Mouse (Mus musculus) brain, embryonic 18.5 days (tissue): ENCODE measurements around the gene Gm9958.

Source experiments
- DNase-seq: peaks from one replicate; pipeline ENCODE4 v3.0.0-alpha.2; 2012; ENCODE audit warnings: low read depth, low spot score

Gm9958 gene

DNA sequence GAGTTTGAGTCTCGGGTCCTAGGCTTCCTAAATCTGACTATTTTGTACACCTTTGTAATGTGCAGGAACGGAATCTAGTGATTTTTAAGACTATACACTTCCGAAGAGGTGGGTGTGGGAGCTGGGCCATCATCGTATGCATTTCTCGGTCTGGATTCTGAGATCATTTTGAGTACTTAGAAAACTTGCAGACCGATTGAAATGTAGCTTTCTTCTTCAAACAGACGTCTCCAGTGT lies at the start of gene Gm9958:
Gene Gm9958, plus strand, starts transcription at position 138 of the 237 bp plus-strand sequence.
- DNase-seq = no peak

DNA sequence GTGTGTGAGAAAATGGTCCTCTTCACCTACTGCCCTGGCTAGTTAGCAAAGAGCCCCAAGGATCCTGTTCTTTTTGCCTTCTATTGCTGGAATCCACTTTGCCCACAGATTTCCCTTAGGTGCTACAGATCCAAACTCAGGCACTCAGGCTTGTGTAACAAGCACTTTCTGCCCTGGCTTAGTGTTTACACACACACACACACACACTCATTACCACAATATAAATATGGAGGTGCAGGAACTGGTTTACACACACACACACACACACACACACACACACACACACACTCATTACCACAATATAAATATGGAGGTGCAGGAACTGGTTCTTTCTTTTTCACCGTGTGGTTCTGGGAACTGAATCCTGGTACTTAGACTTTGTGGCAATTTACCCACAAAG lies 35.9 kb upstream of the Gm9958 start:
- DNase-seq = no peak

DNA sequence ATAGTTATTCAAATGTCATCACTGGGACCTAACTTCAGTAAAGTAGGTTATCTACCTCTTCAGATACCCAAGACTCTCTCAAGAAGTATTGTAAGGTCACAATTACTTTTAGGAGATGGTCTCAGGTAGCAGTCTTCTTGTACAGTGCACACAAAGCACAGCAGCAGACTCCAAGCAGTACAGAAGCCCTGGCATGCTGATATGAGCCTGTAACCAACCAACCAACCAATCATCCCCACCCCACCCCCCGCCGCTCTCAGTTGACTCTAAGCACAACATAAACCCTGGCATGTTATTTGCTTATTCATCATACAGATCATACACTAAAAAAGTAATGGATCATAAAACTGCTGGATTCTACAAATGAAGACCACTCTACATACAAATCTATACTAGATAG lies 34.5 kb upstream of the Gm9958 start:
- no peak for DNase-seq

GRCm38 (mm10) chr5:90338177-90339091 lies 28.6 kb upstream of the Gm9958 start:
- no peak for DNase-seq

DNA sequence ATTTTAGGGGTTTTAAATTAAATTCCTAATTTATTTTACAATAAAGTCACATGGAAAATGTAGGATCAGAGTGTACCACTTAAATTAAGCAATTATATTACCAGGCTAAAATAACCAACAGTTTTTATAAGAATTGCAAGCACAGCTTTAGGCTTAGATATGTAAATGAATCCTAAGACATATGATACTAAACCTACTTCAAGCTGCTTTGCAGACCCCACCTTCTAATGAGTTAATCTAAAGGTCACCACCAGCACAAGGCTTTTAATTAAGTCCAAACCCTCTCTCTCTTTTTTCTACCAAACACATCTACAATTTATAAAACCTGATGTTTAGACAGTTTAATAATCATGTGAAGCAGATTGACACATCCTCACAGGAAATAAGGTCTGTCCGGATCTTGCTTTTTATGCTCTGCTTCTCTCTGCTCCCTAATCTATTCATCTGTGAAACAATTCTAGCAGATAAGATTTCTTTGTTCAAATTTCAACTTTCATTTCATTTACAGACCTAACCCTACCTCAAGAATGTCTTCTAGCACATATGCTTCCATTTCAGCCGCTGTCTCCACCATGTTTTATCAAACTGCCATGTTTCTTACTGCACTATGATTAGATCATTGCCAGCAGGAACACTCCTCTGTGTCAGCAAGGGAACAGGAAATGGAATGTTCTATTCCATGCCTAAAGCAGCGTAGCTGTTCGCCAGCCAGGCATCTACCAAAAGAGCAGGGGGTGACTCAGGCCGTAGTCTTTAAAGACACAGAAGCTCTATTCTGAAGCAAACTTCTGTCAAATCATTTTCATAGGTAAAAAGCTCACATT lies 27.7 kb upstream of the Gm9958 start:
- DNase-seq = peak; percentile 72

DNA sequence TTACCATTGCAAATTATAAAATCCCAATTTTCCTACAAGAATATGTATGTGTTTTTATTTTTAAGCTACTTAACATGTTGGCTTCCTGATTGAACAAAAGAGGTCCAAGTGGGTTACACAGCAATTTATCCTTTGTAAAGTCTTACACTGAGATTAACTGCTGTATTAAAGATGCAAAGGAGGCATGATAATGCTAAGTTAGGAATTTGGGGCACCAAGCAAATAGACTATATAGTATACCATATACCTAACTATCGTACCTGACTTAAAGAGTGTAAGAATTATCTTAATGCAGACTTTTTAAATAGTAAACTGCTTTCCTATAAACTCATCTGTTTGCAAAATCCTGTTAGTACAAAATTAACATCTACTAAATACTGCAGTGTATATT lies 27.1 kb upstream of the Gm9958 start:
- DNase-seq = no peak

GRCm38 (mm10) chr5:90340847-90341246 lies 26.2 kb upstream of the Gm9958 start:
- no peak for DNase-seq

DNA sequence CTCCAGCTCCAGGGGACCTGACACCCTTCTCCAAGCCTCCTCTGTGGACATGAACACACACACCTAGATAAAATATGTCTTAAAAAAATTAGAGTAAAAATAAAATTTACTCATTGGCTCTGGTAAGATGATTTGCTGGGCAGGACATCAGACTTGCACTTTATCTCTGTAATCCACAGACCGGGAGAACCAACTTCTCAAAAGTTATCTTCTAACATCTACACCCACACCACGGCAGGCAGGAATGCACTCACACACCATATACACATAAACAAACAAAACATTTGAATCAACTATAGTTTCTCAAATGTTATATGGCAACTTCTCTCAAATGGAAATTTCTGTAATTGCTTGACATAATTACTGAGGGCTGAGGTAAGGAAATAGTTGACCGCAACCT lies 20.1 kb upstream of the Gm9958 start:
- DNase-seq = no peak

DNA sequence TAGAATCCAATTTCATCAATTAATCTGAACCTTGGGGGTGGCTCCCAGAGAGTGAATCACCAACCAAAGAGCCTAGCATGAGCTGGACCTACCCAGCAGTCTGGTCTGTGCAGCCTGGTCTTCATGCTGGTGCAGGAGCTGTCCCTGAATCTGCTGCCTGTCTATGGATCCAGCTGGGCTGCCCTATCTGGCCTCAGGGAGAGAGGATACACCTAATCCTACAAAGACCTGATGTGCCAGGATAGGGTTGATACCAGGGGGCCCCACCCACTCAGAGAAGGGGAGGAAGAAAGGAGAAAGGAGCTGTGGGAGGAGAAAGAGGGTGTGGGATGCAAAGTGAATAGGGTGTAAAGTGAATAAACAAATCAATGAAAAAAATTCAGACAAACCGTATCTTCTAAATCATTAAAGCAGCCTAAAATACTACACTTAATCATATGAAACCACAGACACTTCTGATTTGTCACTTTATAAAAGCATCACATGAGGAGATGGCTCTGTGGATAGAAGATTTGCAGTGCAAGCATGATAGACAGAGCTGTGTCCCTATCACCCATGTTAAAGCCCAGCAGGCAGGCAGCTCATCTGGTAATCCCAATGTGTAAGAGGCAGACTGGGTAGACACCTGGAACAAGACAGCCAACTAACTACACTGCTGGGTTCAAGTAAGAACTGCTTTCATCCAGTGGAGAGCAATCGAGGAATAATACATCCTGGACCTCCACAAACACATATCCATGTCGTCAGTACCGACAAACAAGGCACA lies 13.3 kb upstream of the Gm9958 start:
- no peak for DNase-seq

- no peak for DNase-seq
Measured at GRCm38 (mm10) chr5:90355824-90356223, 11.2 kb upstream of the Gm9958 start.

DNA sequence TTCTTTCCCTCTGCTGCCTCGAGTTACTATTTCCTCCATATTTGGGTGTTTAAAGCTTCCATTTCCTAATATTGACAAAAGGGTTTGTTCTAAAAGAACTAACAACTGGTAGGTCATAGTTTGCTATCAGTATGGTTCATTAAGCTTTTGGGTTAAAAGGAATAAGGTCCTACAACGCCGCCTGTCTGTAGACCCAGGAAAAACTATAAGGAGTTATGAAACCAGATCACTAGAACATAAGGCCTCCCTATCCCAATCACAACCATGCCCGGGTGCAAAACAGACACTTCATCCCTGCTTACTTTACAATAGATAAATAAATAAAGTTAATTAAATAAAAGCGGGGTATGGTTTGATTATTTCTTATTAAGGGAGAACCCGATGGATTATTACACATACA lies 2.5 kb upstream of the Gm9958 start:
- no peak for DNase-seq

DNA sequence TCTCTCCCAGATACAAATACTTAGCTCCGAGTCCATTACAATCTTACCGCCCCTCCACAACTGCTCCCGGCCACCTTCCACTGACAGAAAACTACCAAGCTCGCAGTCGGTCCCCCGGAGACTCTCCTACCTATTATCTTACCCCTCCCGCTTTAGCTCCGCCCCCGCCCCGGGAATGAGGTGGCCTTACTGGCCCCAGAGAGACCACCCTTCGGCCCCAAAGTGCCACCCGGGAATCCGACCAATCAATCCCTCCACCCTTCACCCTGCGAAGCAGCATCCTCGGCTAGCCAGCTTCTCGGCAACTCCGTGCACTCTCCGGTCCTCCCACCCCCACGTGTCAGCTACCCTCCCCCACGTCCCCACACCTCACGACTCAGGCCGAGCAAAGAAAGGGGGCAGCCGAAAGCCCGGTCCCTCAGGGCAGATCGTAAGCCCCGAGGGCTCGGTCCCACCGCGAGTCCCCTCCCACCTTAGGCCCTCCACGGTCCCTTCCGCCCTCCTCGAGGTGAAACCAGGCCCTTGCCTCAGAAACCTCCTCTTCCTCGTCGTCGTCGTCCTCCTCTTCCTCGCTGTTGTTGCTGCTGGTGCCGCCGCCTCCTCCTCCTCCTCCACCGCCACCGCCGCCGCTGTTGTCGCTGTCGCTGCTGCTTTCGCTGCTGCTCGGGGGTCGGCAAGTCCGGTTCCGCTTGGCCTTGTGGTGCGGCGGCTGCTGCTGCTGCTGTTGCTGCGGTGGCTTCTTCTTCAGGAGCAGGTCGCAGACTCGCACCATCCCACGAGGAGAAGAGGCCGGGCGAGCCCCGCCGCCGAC lies 1.7 kb upstream of the Gm9958 start:
- DNase-seq = no peak

GRCm38 (mm10) chr5:90366121-90367066 lies 610 bp upstream of the Gm9958 start, which contains the start of gene Ankrd17:
Gene Ankrd17, minus strand, starts transcription at chr5:90366577.
- peak; percentile 88 for DNase-seq

GRCm38 (mm10) chr5:90370401-90370800 lies 3.4 kb downstream of the Gm9958 start:
- no peak for DNase-seq

DNA sequence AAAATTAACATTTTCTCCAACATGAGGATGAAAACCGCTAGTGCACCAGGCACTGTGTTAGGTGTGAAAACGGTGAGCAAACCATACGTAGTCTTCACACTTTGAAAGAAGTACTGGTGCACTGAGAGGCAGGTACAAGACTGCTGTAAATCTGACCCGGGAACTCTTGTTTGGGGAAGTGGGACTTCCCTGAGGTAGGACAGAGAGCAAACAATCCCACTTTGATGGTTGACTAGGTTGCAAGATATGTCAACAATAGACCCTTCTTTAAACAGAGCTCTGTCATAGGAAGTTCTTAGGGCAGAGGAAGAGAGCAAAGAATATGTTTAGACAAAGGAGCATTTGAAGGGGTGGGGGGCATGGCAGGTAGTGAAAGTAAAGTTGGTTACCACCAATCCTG lies 6.7 kb downstream of the Gm9958 start:
- no peak for DNase-seq

GRCm38 (mm10) chr5:90381458-90381857 lies 14.5 kb downstream of the Gm9958 start:
- DNase-seq = no peak

- DNase-seq = no peak
Measured at GRCm38 (mm10) chr5:90383080-90383479, 16.1 kb downstream of the Gm9958 start.

- DNase-seq = no peak
Measured at GRCm38 (mm10) chr5:90393764-90394163, 26.8 kb downstream of the Gm9958 start.

DNA sequence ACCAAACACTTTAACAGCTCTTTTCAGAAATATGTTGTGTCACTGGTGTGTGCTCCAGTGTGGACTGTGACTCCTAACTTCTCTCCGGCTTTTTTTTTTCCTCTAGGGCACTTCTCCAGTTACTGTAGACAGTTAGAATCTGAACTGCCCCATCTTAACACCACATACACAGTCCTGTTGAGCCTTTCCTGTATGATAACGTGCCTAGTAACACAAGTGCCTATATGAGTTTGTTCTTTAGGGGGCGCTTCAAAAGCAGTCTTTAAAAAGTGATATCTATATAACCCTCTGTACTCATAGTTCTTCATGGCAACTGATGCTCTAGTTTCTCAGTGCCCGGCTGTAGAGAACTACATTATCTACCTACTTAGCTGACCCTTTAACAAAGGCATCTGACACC lies 27.3 kb downstream of the Gm9958 start:
- DNase-seq = no peak

GRCm38 (mm10) chr5:90396817-90397216 lies 29.8 kb downstream of the Gm9958 start:
- DNase-seq = no peak
